Mouse (Mus musculus) cerebellum, adult 11 months (tissue): ENCODE data around the gene Tmem63a.
"Not testable (repeated sequence)": the region's sequence is repeated elsewhere in the genome, so short reads cannot be mapped to it uniquely, and the experiment has no call there.

Source experiments
- DNase-seq: peaks from one replicate; pipeline ENCODE4 v3.0.0; 2022

The Tmem63a gene

GRCm38 (mm10) chr1:180929599-180929998 is 12.5 kb upstream of the Tmem63a start:
- no peak for DNase-seq

- no peak for DNase-seq
Measured at GRCm38 (mm10) chr1:180931106-180931505, 11.0 kb upstream of the Tmem63a start.

GRCm38 (mm10) chr1:180933659-180934058 is 8.5 kb upstream of the Tmem63a start:
- DNase-seq, result no peak

- no peak for DNase-seq
Measured at GRCm38 (mm10) chr1:180934467-180935419, 7.4 kb upstream of the Tmem63a start, which contains the start of gene Lefty1. TSS of gene Lefty1 (plus strand) at chr1:180935022.

GRCm38 (mm10) chr1:180936610-180937398 is 5.3 kb upstream of the Tmem63a start:
- DNase-seq, result not testable (repeated sequence)

GRCm38 (mm10) chr1:180937631-180938030 is 4.5 kb upstream of the Tmem63a start:
- not testable (repeated sequence) for DNase-seq

GRCm38 (mm10) chr1:180938781-180939180 is 3.4 kb upstream of the Tmem63a start:
- DNase-seq, result not testable (repeated sequence)

GRCm38 (mm10) chr1:180940776-180941460 is 1.2 kb upstream of the Tmem63a start:
- DNase-seq, result no peak

GRCm38 (mm10) chr1:180941726-180942125 is 418 bp upstream of the Tmem63a start:
- no peak for DNase-seq

- no peak for DNase-seq
Measured at GRCm38 (mm10) chr1:180943032-180943644, 994 bp downstream of the Tmem63a start.

- no peak for DNase-seq
Measured at GRCm38 (mm10) chr1:180943896-180944295, 1.8 kb downstream of the Tmem63a start.

GRCm38 (mm10) chr1:180944553-180944952 is 2.4 kb downstream of the Tmem63a start:
- DNase-seq, result no peak

GRCm38 (mm10) chr1:180945001-180945980 is 3.1 kb downstream of the Tmem63a start:
- no peak for DNase-seq

GRCm38 (mm10) chr1:180946448-180946847 is 4.3 kb downstream of the Tmem63a start:
- no peak for DNase-seq

GRCm38 (mm10) chr1:180952085-180952746 is 10.1 kb downstream of the Tmem63a start:
- DNase-seq, result no peak

GRCm38 (mm10) chr1:180952808-180953207 is 10.7 kb downstream of the Tmem63a start:
- DNase-seq, result no peak

GRCm38 (mm10) chr1:180956401-180956800 is 14.3 kb downstream of the Tmem63a start:
- no peak for DNase-seq

GRCm38 (mm10) chr1:180956973-180957381 is 14.8 kb downstream of the Tmem63a start:
- DNase-seq, result no peak

GRCm38 (mm10) chr1:180957989-180958388 is 15.8 kb downstream of the Tmem63a start:
- no peak for DNase-seq

- DNase-seq, result no peak
Measured at GRCm38 (mm10) chr1:180958797-180959196, 16.7 kb downstream of the Tmem63a start.

- no peak for DNase-seq
Measured at GRCm38 (mm10) chr1:180965786-180966185, 23.6 kb downstream of the Tmem63a start.
